In genomic region chr3:146274503-146274902, GRCm38 (mm10) we compare ENCODE assay signal across 14 mouse cellular contexts. TPM values are rescaled to one million over a fixed set of nuclear protein-coding genes. Genes with fewer than 3 reads are reported as not detected.
"Had no signal": no experiment of that assay in that cellular context is flagged by ENCODE, and none has a peak within 500 bp of the region (broad histone marks: within the 10 kb centered on the region; RNA-seq: fewer than 3 reads in every experiment).

No protein-coding gene starts in this region.

- DNase-seq: kidney, postnatal 4 days; liver; liver, embryonic 13.5 days; liver, postnatal 0 days; lung, postnatal 36 days; thymus, postnatal 4 days had no signal

- H3K4me3 ChIP-seq: layer of hippocampus, adult 2 months; limb, embryonic 12.5 days; liver, embryonic 13.5 days; midbrain, embryonic 15.5 days; neural tube, embryonic 12.5 days had no signal

- H3K9ac ChIP-seq: limb, embryonic 12.5 days; liver, embryonic 13.5 days; liver, postnatal 0 days; midbrain, embryonic 15.5 days; neural tube, embryonic 12.5 days had no signal

- ATAC-seq: liver, postnatal 0 days; midbrain, embryonic 15.5 days had no signal

- H3K9me3 ChIP-seq: limb, embryonic 12.5 days; liver, embryonic 13.5 days; midbrain, embryonic 15.5 days; neural tube, embryonic 12.5 days had no signal

- H3K4me1 ChIP-seq: liver, embryonic 13.5 days; midbrain, embryonic 15.5 days; neural tube, embryonic 12.5 days had no signal

- H3K4me2 ChIP-seq: limb, embryonic 12.5 days; liver, embryonic 13.5 days; midbrain, embryonic 15.5 days; neural tube, embryonic 12.5 days had no signal

- H3K27me3 ChIP-seq: limb, embryonic 12.5 days; liver, embryonic 13.5 days; midbrain, embryonic 15.5 days; neural tube, embryonic 12.5 days had no signal

- H3K36me3 ChIP-seq: limb, embryonic 12.5 days; liver, embryonic 13.5 days; midbrain, embryonic 15.5 days; neural tube, embryonic 12.5 days had no signal

- H3K27ac ChIP-seq: limb, embryonic 12.5 days; liver, embryonic 13.5 days; midbrain, embryonic 15.5 days; neural tube, embryonic 12.5 days; stomach, postnatal 0 days had no signal

RNA-seq across cellular contexts. Expression of gene Lpar3, which starts 53.7 kb away (rescaled TPM):
- total RNA-seq: megakaryocyte progenitor cell, adult 5-6 weeks; monocyte, adult 5-6 weeks; neutrophil, adult 5-6 weeks had no signal
- polyA plus RNA-seq: liver, postnatal 0 days had no signal
